Mouse (Mus musculus) forebrain, embryonic 14.5 days (tissue): ENCODE results near the gene Gm10409. TPM values are rescaled to one million over a fixed set of nuclear protein-coding genes. Genes with fewer than 3 reads are reported as not detected.
"Not testable (repeated sequence)": the region's sequence is repeated elsewhere in the genome, so short reads cannot be mapped to it uniquely, and the experiment has no call there.

ENCODE experiments used
- ATAC-seq: fragments of 200-750 bp; cut with Nextera tagmentation; 2 replicates; pipeline ENCODE4 v1.8.0; 2017; ENCODE audit warnings: mild to moderate bottlenecking, moderate library complexity
- DNase-seq: peaks from one replicate; pipeline ENCODE4 v3.0.0-alpha.2; 2015; ENCODE audit warnings: low spot score
- H3K27ac ChIP-seq: fragments of 300-500 bp; sonication (generic); 2 replicates; pipeline ENCODE4 v1.5.1; 2014; ENCODE audit warnings: low read depth, mild to moderate bottlenecking, control low read depth, low read length, moderate library complexity
- H3K27me3 ChIP-seq: fragments of 300-500 bp; sonication (generic); replicated peaks from 2 replicates; pipeline ENCODE4 v1.6.1; 2014; ENCODE audit warnings: low read length, control low read depth, mixed read lengths; ENCODE audit not compliant: control insufficient read depth, insufficient read depth
- H3K36me3 ChIP-seq: fragments of 300-500 bp; sonication (generic); 2 replicates; pipeline ENCODE4 v1.6.1; 2014; ENCODE audit warnings: low read length, control low read depth; ENCODE audit not compliant: control insufficient read depth, insufficient read depth
- H3K4me1 ChIP-seq: fragments of 300-500 bp; sonication (generic); 2 replicates; pipeline ENCODE4 v1.6.1; 2014; ENCODE audit warnings: antibody characterized with exemption, low read length, control low read depth; ENCODE audit not compliant: control insufficient read depth, insufficient read depth
- H3K4me2 ChIP-seq: fragments of 300-500 bp; sonication (generic); 2 replicates; pipeline ENCODE4 v1.6.1; 2014; ENCODE audit warnings: mild to moderate bottlenecking, control low read depth, low read length
- H3K4me3 ChIP-seq: fragments of 300-500 bp; sonication (generic); 2 replicates; pipeline ENCODE4 v1.5.1; 2014; ENCODE audit warnings: low read depth, low read length, control low read depth
- H3K9ac ChIP-seq: fragments of 300-500 bp; sonication (generic); 2 replicates; pipeline ENCODE4 v1.6.1; 2014; ENCODE audit warnings: mild to moderate bottlenecking, low read length, control low read depth, moderate library complexity
- H3K9me3 ChIP-seq: fragments of 300-500 bp; sonication (generic); replicated peaks from 2 replicates; pipeline ENCODE4 v1.6.1; 2016; ENCODE audit warnings: low read length, control low read depth, mixed read lengths; ENCODE audit not compliant: control insufficient read depth
- WGBS: fragments of 180-500 bp; shearing (Covaris S2); extraction: QIAGEN DNeasy Blood & Tissue Kit; methylation state at CpG from one replicate; pipeline ENCODE4 v1.1.7; 2014; 5-methylcytosine and 5-hydroxymethylcytosine counted together
- polyA plus RNA-seq: library from polyadenylated mRNA; unstranded; fragments of >200 nt; fragmentation: Nextera tagmentation; extraction: Ambion mirVana; gene quantifications from 2 replicates; pipeline ENCODE4 v1.2.1, GENCODE M21; 2014

Gene Gm10409
- 10.9 and 11.7 TPM in 2 replicates for polyA plus RNA-seq

- not testable (repeated sequence) for H3K9ac ChIP-seq, H3K27ac ChIP-seq, H3K9me3 ChIP-seq, H3K4me3 ChIP-seq, H3K36me3 ChIP-seq, H3K27me3 ChIP-seq, H3K4me1 ChIP-seq, ATAC-seq, H3K4me2 ChIP-seq, DNase-seq
- WGBS: no CpG with 5 or more reads among the region's 32 CpGs
Observed at GRCm38 (mm10) chr14:3412314-3412713, at the start of gene Gm10409. Gene Gm10409, plus strand, starts transcription at chr14:3412614.

GRCm38 (mm10) chr14:3394793-3395192 lies 17.6 kb upstream of the Gm10409 start, which contains the start of gene Gm10413:
Gene Gm10413, plus strand, starts transcription at chr14:3395093.
- not testable (repeated sequence) for H3K27me3 ChIP-seq, DNase-seq, H3K9me3 ChIP-seq, H3K4me1 ChIP-seq, H3K27ac ChIP-seq, H3K4me3 ChIP-seq, H3K36me3 ChIP-seq, H3K9ac ChIP-seq, H3K4me2 ChIP-seq, ATAC-seq
- WGBS: no CpG with 5 or more reads among the region's 2 CpGs

- not testable (repeated sequence) for H3K27ac ChIP-seq, H3K9me3 ChIP-seq, DNase-seq, H3K36me3 ChIP-seq, H3K4me3 ChIP-seq, H3K4me2 ChIP-seq, H3K4me1 ChIP-seq, ATAC-seq, H3K27me3 ChIP-seq, H3K9ac ChIP-seq
- no CpG with 5 or more reads among the region's 2 CpGs for WGBS
Observed at GRCm38 (mm10) chr14:3427803-3428202, 15.4 kb downstream of the Gm10409 start, which contains the start of gene Gm3005. Gene Gm3005, plus strand, starts transcription at chr14:3428103.

- H3K4me2 ChIP-seq, H3K9me3 ChIP-seq, H3K9ac ChIP-seq, H3K4me1 ChIP-seq, H3K27ac ChIP-seq, H3K36me3 ChIP-seq, DNase-seq, H3K27me3 ChIP-seq, H3K4me3 ChIP-seq, ATAC-seq: not testable (repeated sequence)
- no CpG with 5 or more reads among the region's 3 CpGs for WGBS
Observed at GRCm38 (mm10) chr14:3449079-3449478, 36.7 kb downstream of the Gm10409 start, which contains the start of gene Gm10408. Gene Gm10408, plus strand, starts transcription at chr14:3449379.

Other genes starting within 250 kb of the Gm10409 start
- gene Gm5795, start 224.4 kb upstream of the Gm10409 start, polyA plus RNA-seq: not detected in 2 replicates
- 12.8 and 14.3 TPM in 2 replicates for gene D830030K20Rik, start 204.1 kb upstream of the Gm10409 start, polyA plus RNA-seq
- gene Gm2956, start 80.0 kb upstream of the Gm10409 start, polyA plus RNA-seq: not detected in 2 replicates
- gene Gm10413, start 17.5 kb upstream of the Gm10409 start, polyA plus RNA-seq: not detected in 2 replicates
- 7.8 and 7.9 TPM in 2 replicates for gene Gm3005, start 15.5 kb downstream of the Gm10409 start, polyA plus RNA-seq
- gene Gm10408, start 36.8 kb downstream of the Gm10409 start, polyA plus RNA-seq: 0.17 TPM in 1 of 2 replicates, not detected in the other
- not detected in 2 replicates for gene Gm3012, start 221.9 kb downstream of the Gm10409 start, polyA plus RNA-seq
- 10.9 and 11.7 TPM in 2 replicates for gene Gm3020, start 239.4 kb downstream of the Gm10409 start, polyA plus RNA-seq